Mouse (Mus musculus): ENCODE results near the gene Prap1.
"Not testable (repeated sequence)": the region's sequence is repeated elsewhere in the genome, so short reads cannot be mapped to it uniquely, and the experiment has no call there.

Prap1 gene

GRCm38 (mm10) chr7:140127911-140128310, 34.7 kb downstream of the Prap1 start:
- DNase-seq (ENCODE audit: extremely low spot score, low spot score), result no peak

- DNase-seq (ENCODE audit: extremely low spot score, low spot score), result not testable (repeated sequence)
These were observed 39.0 kb downstream of the Prap1 start for GRCm38 (mm10) chr7:140132184-140132583.

- not testable (repeated sequence) for DNase-seq (ENCODE audit: extremely low spot score, low spot score)
These were observed 40.8 kb downstream of the Prap1 start for GRCm38 (mm10) chr7:140134033-140134432.

- no peak for DNase-seq (ENCODE audit: extremely low spot score, low spot score)
These were observed 42.0 kb downstream of the Prap1 start for GRCm38 (mm10) chr7:140135106-140135770.

- DNase-seq (ENCODE audit: extremely low spot score, low spot score), result peak; percentile 96
These were observed 44.2 kb downstream of the Prap1 start, which contains the start of gene Mtg1 for GRCm38 (mm10) chr7:140137135-140138020. Gene Mtg1, plus strand, starts transcription at chr7:140137564.

- no peak for DNase-seq (ENCODE audit: extremely low spot score, low spot score)
These were observed 44.8 kb downstream of the Prap1 start for GRCm38 (mm10) chr7:140138021-140138310.

GRCm38 (mm10) chr7:140141350-140141749, 48.2 kb downstream of the Prap1 start:
- DNase-seq (ENCODE audit: extremely low spot score, low spot score), result peak; percentile 46

- no peak for DNase-seq (ENCODE audit: extremely low spot score, low spot score)
These were observed 51.4 kb downstream of the Prap1 start for GRCm38 (mm10) chr7:140144550-140144949.
